Mouse (Mus musculus) lung, postnatal 25 days (tissue): ENCODE measurements around the gene Lrrtm4.

ENCODE experiments used
- DNase-seq: peaks from one replicate; pipeline ENCODE4 v3.0.0; 2022; ENCODE audit warnings: low spot score

Gene Lrrtm4

GRCm38 (mm10) chr6:80328391-80328790 is 309.7 kb downstream of the Lrrtm4 start:
- no peak for DNase-seq

DNA sequence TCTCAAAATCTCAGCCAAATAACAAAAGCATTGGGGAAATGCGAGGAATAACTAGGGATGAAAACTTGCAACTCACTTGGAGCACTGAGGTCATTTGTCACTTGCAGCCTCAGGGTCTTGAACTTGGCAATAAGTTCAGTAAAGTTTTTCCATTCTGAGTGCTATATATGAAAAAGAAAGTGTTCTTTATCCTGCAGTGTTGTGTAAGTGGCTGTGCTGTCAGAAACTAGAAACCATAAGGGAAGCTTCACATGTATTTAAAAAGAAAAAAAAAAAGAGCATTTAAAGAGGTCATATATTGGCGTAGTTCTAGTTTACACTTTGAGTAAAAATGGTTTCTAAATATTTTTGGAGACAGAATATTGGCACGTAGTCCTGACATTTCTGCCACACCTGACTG is 313.1 kb downstream of the Lrrtm4 start:
- no peak for DNase-seq

GRCm38 (mm10) chr6:80352307-80352706 is 333.6 kb downstream of the Lrrtm4 start:
- no peak for DNase-seq

- no peak for DNase-seq
Measured at GRCm38 (mm10) chr6:80357092-80357491, 338.4 kb downstream of the Lrrtm4 start.

DNA sequence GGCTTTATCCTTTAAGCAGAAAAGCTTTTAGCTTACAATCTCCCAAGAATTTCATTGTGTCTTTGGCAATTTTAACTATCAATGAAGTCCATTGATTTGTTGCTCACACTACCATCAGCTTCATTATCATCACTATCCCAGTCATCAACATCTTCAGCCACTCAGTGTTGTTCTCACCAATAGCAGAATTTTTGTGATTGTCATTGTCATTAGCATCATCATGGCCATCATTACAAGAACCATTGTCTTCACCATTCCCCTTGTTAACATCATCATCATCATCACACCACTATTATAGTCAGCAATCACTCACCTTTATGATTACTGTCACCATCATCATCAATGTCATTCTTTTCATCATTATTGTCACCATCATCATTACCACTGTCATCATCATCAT is 344.9 kb downstream of the Lrrtm4 start:
- no peak for DNase-seq

GRCm38 (mm10) chr6:80366532-80366931 is 347.9 kb downstream of the Lrrtm4 start:
- no peak for DNase-seq

DNA sequence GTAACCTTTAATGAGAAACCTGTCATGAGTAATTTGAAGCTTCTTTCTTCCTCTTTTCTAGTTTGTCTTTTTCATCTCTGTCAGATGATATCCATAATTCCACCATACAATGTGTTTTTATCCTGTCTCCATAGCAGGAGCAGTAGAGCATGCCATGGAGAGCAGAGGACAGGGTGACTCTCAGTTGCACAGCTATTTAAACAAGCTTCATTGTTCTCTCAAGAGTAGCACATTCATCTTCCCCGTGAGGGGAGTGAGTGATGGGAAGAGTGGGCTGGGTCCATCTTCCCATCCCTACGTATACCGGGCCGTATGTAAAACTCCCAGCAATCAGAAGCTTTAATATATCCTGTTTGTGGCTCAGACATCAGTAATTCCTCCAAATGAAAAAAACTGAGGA is 370.9 kb downstream of the Lrrtm4 start:
- DNase-seq, result no peak

DNA sequence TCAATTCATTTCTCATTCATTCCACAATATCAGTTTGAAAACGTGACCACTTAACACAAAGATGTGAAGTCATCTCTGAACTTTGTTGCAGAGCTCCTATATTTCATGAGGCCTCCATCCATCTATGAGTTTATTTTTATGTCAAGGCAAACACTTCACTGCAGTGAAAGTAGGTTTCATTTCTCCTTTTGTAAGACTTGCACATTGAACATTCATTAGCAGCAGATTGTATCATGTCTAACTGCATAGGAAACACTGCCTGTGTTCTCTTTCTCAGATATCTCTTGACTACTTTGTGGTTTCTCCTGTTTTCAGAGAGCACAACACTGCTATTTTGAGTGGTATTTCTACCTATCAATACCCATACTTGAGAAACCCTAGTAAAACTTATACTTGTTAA is 388.1 kb downstream of the Lrrtm4 start:
- DNase-seq, result no peak

DNA sequence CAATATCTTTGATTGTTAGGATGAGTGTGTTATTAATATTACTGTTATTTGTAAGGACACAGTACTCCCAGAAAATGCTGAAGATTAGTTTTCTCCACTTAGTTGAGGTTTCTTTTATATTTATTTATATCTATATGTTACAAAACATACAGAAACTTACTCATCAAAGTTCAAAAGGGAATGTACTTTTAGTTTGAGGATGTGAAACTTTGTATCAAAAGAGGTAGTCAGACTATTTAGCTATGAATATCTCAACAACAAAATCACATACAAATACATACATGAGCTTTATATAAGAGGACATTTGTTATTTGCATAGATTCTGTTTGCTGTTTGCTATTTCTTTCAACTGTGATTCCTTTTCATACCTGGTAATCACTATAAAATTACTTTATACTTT is 421.5 kb downstream of the Lrrtm4 start:
- DNase-seq, result no peak

GRCm38 (mm10) chr6:80470546-80470945 is 451.9 kb downstream of the Lrrtm4 start:
- no peak for DNase-seq

DNA sequence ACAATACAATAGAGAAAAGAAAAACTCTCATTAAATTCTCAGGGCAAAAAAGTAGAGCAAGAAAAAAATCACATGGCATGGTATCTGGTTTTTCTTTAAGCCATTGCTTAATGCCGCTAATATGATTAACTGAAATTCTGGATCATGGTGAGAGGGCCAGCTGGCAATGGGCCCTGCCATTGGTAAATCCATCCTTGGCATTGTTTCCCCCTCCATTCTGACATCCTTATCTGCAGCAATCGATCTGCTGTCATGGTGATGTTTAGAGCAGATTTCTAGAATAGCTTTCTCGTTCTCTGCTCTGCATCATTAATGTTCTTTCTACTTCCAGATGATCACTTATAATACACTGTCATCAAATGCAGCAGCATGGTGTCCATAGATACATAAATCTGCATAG is 457.5 kb downstream of the Lrrtm4 start:
- no peak for DNase-seq

DNA sequence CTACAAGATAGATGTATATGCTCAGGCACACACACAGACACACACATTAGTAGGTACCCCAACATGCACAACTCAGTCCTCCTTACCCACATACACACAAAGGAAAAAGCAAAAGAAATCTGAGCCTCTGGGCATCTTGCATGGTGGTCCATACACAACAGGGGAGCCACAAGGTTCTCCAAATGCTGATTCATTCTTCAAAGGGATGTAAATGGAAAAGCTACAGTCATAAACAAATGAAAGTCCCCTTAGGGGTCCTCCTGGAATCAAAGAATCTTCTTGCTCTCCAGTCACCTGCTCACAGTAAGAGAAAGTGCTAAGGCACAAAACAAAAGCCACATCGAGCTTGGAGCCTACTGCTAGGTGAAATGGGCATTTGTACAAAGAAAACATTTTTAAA is 526.3 kb downstream of the Lrrtm4 start:
- no peak for DNase-seq

DNA sequence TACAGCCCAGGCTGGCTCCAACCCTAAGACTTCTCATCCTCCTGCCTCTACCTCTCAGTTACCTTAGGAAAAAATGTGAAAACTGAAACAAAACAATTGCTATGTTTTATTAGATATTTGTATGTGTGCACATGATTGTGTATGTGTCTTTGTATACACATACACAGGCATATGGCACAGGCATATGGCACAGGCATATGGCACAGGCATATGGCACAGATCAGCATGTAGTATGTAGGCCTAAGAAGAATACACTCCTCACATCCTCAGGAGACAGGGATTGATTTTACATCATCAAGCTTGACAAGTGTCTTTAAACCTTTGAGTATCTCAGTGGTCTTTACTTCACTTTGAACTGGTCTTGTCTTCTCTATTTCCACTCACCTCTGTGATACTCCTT is 531.2 kb downstream of the Lrrtm4 start:
- DNase-seq, result no peak

DNA sequence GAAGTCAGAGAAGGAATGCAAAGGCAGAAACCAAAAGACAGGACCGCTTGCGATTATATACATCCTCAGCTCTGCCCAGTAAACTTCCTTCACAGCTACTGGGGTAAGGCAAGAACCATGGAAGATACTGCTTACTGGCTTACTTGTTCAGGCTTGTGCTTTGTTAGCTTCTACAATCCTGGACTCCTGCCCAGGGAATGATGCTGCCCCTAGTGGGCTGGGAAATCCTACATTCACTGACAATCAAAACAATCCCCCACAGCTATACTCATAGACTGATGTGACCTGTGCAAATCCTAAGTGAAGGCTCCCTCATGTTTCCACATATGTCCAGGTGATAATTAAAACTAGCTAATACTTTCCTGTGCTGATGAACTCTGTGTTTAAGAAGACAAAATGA is 534.7 kb downstream of the Lrrtm4 start:
- no peak for DNase-seq

DNA sequence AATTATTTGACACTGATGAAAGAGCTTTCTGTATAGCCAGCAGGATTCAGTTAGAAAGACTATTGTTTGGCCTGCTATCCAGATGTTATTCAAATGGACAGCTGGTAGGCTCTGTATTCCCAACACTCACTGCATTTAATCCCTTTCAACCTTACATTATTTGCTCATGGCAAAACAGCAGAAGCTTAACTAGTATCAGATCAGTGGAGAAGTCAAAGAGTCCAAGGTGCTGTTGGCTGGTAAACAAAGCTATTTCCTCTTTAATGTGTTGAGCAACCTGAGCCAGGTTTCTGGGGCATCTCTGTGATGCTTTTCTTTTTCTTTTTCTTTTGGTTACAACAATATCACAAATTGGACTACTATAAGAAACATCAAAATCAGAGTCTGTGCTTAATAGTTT is 536.3 kb downstream of the Lrrtm4 start:
- DNase-seq, result no peak

- no peak for DNase-seq
Measured at GRCm38 (mm10) chr6:80577227-80577626, 558.5 kb downstream of the Lrrtm4 start.

- no peak for DNase-seq
Measured at GRCm38 (mm10) chr6:80582225-80582624, 563.5 kb downstream of the Lrrtm4 start.

GRCm38 (mm10) chr6:80589776-80590175 is 571.1 kb downstream of the Lrrtm4 start:
- no peak for DNase-seq

GRCm38 (mm10) chr6:80619508-80619907 is 600.8 kb downstream of the Lrrtm4 start:
- no peak for DNase-seq

- DNase-seq, result no peak
Measured at GRCm38 (mm10) chr6:80622676-80623334, 604.1 kb downstream of the Lrrtm4 start.

DNA sequence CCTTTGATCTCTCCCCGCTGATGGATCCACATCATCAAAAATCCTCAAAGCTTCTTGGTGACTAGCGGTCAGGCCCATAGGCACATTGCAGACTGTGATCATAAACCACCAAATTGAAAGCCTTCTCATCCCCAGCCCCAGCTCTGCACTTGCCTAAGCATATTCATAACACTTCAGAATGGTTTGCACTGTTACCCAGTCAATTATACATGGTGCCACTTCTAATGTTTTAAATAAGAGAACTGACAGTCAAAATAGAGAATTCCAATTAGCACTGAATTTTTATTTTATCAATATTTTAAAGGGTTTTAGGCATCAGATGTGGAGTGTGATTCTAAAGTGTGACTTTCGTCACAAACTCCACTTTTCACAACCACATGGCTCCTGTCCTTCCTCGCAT is 606.8 kb downstream of the Lrrtm4 start:
- no peak for DNase-seq

GRCm38 (mm10) chr6:80662729-80663128 is 644.1 kb downstream of the Lrrtm4 start:
- no peak for DNase-seq

DNA sequence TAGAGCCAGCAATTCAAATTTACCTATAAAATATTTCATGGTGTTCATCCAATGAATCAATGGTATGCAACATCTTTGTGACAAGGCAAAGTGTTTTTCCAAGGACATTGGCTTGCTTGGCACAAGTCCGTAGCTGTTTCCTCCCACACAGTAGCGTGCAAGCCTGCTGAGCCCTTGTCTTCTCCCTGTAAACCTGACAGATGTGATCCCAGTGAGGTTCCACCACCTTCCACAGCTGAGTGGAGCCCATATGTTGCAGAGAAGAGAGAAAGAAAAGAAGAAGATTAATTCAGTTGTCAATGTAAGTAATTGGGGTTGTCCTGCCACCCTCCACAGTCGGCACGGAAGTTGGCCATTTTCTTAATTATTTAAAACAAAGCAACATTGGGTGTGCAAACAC is 645.4 kb downstream of the Lrrtm4 start:
- no peak for DNase-seq

- no peak for DNase-seq
Measured at GRCm38 (mm10) chr6:80704183-80704582, 685.5 kb downstream of the Lrrtm4 start.

GRCm38 (mm10) chr6:80720468-80720867 is 701.8 kb downstream of the Lrrtm4 start:
- DNase-seq, result no peak
